Mouse (Mus musculus) brain, embryonic 14.5 days (tissue): ENCODE measurements around the gene Camsap1.
A peak's percentile ranks its signal among the peaks of the same experiment; 100 is the strongest.

ENCODE experiments used
- CTCF ChIP-seq: fragments of 200-500 bp; IDR thresholded peaks from 2 replicates; pipeline ENCODE4 v1.5.1; 2012; ENCODE audit warnings: inconsistent platforms, mild to moderate bottlenecking, moderate library complexity, borderline replicate concordance; ENCODE audit not compliant: insufficient read depth, insufficient read length; ENCODE audit errors: extremely low read depth
- POLR2A ChIP-seq: fragments of 200-500 bp; IDR thresholded peaks from 2 replicates; pipeline ENCODE4 v1.6.1; 2012; ENCODE audit warnings: mild to moderate bottlenecking, inconsistent platforms, borderline replicate concordance; ENCODE audit not compliant: poor library complexity, insufficient read depth, insufficient read length, severe bottlenecking; ENCODE audit errors: extremely low read depth

GRCm38 (mm10) chr2:26024138-26025075 is 41.3 kb upstream of the Camsap1 start:
- TF ChIP-seq CTCF (peak; percentile 78; the same call in 1 of the 2 replicates), POLR2A (no peak)
